Mouse (Mus musculus) thymus, adult 2 months (tissue): ENCODE measurements around the gene Pex11a.

Source experiments
- CTCF ChIP-seq: fragments of 200-500 bp; IDR thresholded peaks from 2 replicates; pipeline ENCODE4 v1.5.1; 2012; ENCODE audit warnings: mild to moderate bottlenecking, control low read depth, low read length, moderate library complexity, borderline replicate concordance; ENCODE audit not compliant: control insufficient read depth, poor library complexity, insufficient read depth; ENCODE audit errors: extremely low read depth
- POLR2A ChIP-seq: fragments of 200-500 bp; IDR thresholded peaks from 2 replicates; pipeline ENCODE4 v1.6.1; 2012; ENCODE audit warnings: mild to moderate bottlenecking, low read length, control low read depth, moderate library complexity; ENCODE audit not compliant: control insufficient read depth, poor library complexity, insufficient read depth; ENCODE audit errors: extremely low read depth

- TF ChIP-seq CTCF (no peak), POLR2A (no peak)
Observed at GRCm38 (mm10) chr7:79732622-79733021, 10.3 kb downstream of the Pex11a start, which contains the start of gene Plin1.
